Mouse (Mus musculus): ENCODE data around the gene Zbtb42. TPM values are rescaled to one million over a fixed set of nuclear protein-coding genes. Genes with fewer than 3 reads are reported as not detected.
A peak's percentile ranks its signal among the peaks of the same experiment; 100 is the strongest.

The Zbtb42 gene
- polyA plus RNA-seq, 1 experiment: 5.1 TPM

- H3K27ac ChIP-seq (ENCODE audit: control insufficient read depth, insufficient read depth, low read depth, low read length, poor library complexity): peak overlapping the region; percentile 88
- H3K4me1 ChIP-seq (ENCODE audit: control insufficient read depth, insufficient read depth, low read length): peaks cover 6% of the 10 kb centered on the region
- WGBS: 3% methylated on average over 15 of the region's 15 CpGs
- H3K4me3 ChIP-seq (replicated peaks; ENCODE audit: control insufficient read depth, low read depth, low read length): peak overlapping the region; percentile 72
- TF ChIP-seq POLR2A (IDR thresholded peaks at IDR 0.05; ENCODE audit: borderline replicate concordance, control insufficient read depth, low read depth, low read length) (no peak), CTCF (IDR thresholded peaks at IDR 0.05; ENCODE audit: control insufficient read depth, insufficient read depth, low read length) (no peak)
Measured at GRCm38 (mm10) chr12:112688458-112688857, 9.8 kb downstream of the Zbtb42 start.

DNA sequence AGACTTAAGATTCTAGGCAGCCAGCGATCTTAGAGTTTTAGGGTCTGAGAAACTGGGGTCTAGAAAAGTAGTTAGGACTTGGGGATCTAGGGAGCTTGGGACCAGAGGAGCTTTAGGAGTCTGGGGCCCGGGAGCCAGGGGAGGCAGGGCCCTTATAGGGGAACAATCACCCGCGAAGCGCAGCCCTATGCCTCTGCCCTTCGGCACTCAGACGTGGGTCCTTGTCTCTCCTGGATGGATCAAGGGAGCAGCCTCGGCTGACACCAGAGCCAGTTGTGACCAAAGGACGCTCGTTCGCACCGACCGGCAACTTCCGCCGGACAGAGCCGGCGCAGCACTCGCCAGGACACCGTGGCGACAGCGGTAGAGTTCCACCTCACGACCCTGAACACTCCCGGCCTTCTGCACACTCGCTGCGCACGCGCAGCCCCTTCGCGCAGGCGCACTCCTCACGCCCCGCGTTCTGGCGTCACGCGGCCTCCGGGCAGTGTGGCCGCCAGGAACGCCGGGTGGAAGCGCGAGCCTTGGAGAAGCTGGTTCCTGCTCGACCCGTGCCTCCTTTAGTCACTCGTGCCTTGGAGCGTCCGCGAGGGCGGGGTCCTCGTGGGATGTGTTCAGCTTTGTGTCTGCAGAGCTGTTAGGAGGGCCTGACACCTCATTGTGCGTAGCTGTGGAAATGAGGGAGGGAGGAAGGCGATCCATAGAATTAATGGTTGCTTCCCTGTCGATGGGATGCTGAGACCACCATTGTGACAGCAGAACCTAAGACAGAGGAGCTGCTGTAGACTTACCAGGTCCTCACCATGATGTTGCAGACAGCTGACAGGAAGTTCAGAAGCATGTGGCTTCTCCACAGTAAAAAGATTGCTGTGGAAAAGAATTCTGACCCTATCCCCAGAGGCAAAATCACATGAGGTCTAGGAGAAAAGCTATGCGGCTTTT, 14.8 kb downstream of the Zbtb42 start:
- TF ChIP-seq CTCF (IDR thresholded peaks at IDR 0.05; ENCODE audit: control insufficient read depth, insufficient read depth, low read length) (no peak), POLR2A (IDR thresholded peaks at IDR 0.05; ENCODE audit: borderline replicate concordance, control insufficient read depth, low read depth, low read length) (peak; percentile 94)
- H3K4me1 ChIP-seq (ENCODE audit: control insufficient read depth, insufficient read depth, low read length): peaks cover 1% of the 10 kb centered on the region
- peak overlapping the region; percentile 51 for H3K27ac ChIP-seq (ENCODE audit: control insufficient read depth, insufficient read depth, low read depth, low read length, poor library complexity)
- 2% methylated on average over 54 of the region's 54 CpGs for WGBS
- peak overlapping the region; percentile 76 for H3K4me3 ChIP-seq (replicated peaks; ENCODE audit: control insufficient read depth, low read depth, low read length)

DNA sequence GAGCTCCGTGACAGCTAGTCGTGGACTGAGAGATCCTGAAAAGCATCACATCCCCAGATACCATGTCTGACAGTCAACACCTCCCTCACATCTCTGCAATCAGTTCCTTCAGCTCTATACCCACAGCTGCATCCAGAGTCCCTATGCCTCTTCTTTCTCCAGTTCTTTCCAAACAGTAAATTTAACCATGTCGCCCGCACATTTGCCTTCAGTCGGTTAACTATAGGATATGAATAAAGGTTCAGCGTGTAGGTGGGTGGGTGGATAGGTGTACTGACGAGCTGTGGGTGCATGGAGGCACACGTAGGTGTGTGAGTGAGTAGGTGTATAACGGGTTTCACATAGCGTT, 15.5 kb downstream of the Zbtb42 start:
- 69% methylated on average over 10 of the region's 10 CpGs for WGBS
- Histone ChIP-seq H3K4me1 (ENCODE audit: control insufficient read depth, insufficient read depth, low read length) (peaks cover 1% of the 10 kb centered on the region), H3K4me3 (replicated peaks; ENCODE audit: control insufficient read depth, low read depth, low read length) (no peak overlapping the region), H3K27ac (ENCODE audit: control insufficient read depth, insufficient read depth, low read depth, low read length, poor library complexity) (no peak overlapping the region)
- TF ChIP-seq CTCF (IDR thresholded peaks at IDR 0.05; ENCODE audit: control insufficient read depth, insufficient read depth, low read length) (no peak), POLR2A (IDR thresholded peaks at IDR 0.05; ENCODE audit: borderline replicate concordance, control insufficient read depth, low read depth, low read length) (no peak)

DNA sequence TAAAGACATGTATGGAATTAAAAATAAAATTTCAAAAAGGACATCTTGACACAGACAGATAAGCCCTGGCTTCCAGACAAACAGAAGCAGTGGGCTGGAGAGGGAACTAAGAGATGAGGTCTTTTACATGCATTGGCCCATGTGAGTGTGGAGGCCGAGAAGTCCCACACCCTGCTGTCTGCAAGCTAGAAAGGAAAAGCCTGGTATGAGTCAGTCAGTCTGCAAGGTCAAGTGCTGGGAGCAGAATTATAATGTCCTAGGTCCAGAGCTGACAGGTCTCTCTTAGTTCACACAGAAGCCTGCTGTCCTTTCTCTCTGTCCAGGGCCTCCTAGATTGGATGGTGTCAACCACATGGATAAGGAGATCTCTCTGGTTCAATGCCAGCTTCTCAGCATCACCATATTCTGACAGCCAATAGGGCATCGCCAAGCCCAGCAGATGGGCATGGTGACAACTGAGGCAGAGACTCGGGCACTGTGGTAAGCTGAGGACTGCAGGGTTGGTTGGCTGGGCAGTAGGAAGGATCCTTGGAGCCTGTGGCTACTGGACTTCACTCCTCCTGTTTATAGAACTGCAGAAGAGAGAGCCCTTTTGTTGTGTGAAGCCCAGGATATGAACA, 18.3 kb downstream of the Zbtb42 start:
- Histone ChIP-seq H3K27ac (ENCODE audit: control insufficient read depth, insufficient read depth, low read depth, low read length, poor library complexity) (no peak overlapping the region), H3K4me1 (ENCODE audit: control insufficient read depth, insufficient read depth, low read length) (peaks cover 1% of the 10 kb centered on the region), H3K4me3 (replicated peaks; ENCODE audit: control insufficient read depth, low read depth, low read length) (no peak overlapping the region)
- TF ChIP-seq CTCF (IDR thresholded peaks at IDR 0.05; ENCODE audit: control insufficient read depth, insufficient read depth, low read length) (no peak), POLR2A (IDR thresholded peaks at IDR 0.05; ENCODE audit: borderline replicate concordance, control insufficient read depth, low read depth, low read length) (no peak)
- 65% methylated on average over 3 of the region's 3 CpGs for WGBS

DNA sequence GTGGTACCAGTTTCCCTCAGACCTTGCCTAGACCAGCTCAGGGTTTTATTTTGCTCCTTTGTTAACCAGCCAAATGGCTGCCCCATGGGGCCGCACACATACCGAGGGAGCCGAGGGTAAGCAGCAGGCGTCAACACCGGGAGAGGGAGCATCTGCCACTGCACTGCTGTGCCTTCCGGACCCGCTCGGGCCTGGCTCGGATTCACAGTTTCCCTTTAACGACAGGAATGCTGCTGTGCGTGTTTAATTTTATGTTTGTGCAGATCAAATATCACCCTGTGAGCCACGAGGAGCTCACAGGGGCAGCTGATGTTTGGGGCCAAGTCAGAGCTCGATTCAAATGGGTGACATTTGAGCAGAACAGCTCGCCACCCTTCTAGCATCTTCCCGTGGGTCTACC, 21.9 kb downstream of the Zbtb42 start:
- no peaks in the 10 kb centered on the region for H3K4me1 ChIP-seq (ENCODE audit: control insufficient read depth, insufficient read depth, low read length)
- no peak overlapping the region for H3K27ac ChIP-seq (ENCODE audit: control insufficient read depth, insufficient read depth, low read depth, low read length, poor library complexity)
- H3K4me3 ChIP-seq (replicated peaks; ENCODE audit: control insufficient read depth, low read depth, low read length): no peak overlapping the region
- WGBS: 47% methylated on average over 15 of the region's 15 CpGs
- TF ChIP-seq CTCF (IDR thresholded peaks at IDR 0.05; ENCODE audit: control insufficient read depth, insufficient read depth, low read length) (no peak), POLR2A (IDR thresholded peaks at IDR 0.05; ENCODE audit: borderline replicate concordance, control insufficient read depth, low read depth, low read length) (no peak)

GRCm38 (mm10) chr12:112702374-112703320, 24.0 kb downstream of the Zbtb42 start:
- WGBS: 27% methylated on average over 6 of the region's 6 CpGs
- H3K4me3 ChIP-seq (replicated peaks; ENCODE audit: control insufficient read depth, low read depth, low read length): no peak overlapping the region
- no peak for TF ChIP-seq CTCF (IDR thresholded peaks at IDR 0.05; ENCODE audit: control insufficient read depth, insufficient read depth, low read length)
- TF ChIP-seq POLR2A (IDR thresholded peaks at IDR 0.05; ENCODE audit: borderline replicate concordance, control insufficient read depth, low read depth, low read length): no peak
- no peak overlapping the region for H3K27ac ChIP-seq (ENCODE audit: control insufficient read depth, insufficient read depth, low read depth, low read length, poor library complexity)
- no peaks in the 10 kb centered on the region; the same call in 1 of the 2 replicates for H3K4me1 ChIP-seq (ENCODE audit: control insufficient read depth, insufficient read depth, low read length)

DNA sequence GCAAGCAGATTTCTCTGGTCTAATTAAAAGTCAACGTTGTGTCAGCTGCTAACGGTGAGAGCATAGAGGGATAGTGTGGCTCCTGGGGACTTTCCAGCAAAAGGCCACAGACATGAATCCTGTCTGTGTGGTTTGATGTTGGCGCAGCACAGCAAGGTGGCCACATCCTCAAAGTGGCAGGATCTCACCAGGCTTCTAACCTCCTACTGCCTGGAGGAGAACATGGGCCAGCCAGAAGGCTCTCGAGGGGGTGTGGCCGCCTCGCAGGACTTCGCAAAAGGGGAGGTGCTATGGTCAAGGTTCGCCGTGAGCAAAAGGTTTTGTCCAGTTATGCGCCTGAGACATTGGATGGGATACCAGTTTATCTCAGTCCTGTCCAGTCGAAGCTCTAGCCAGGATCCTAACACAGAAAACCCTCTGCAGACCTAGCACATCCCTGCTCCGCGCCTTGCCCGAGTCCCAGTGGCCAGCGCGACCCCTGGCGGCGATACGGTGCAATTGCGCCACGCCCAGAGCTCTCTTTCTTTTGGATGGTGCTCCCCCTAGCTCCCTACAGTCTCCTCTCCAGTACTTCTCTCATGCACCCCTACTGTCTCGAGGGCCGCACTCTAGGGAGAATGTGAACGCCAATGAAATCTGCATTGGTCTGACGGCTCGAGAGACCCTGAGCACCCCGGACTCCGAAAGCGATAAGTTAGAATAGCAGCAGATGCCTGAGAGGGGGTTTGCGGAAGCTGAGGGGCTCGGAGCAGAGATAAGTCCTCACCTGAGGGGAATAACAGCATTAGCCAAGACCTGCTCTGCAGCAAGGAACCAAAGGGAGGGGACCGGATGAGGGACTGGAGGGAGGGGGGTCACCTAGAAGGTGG, 28.3 kb downstream of the Zbtb42 start:
- WGBS: 10% methylated on average over 32 of the region's 32 CpGs
- no peak for TF ChIP-seq POLR2A (IDR thresholded peaks at IDR 0.05; ENCODE audit: borderline replicate concordance, control insufficient read depth, low read depth, low read length)
- peak; percentile 99 for TF ChIP-seq CTCF (IDR thresholded peaks at IDR 0.05; ENCODE audit: control insufficient read depth, insufficient read depth, low read length)
- Histone ChIP-seq H3K27ac (ENCODE audit: control insufficient read depth, insufficient read depth, low read depth, low read length, poor library complexity) (no peak overlapping the region), H3K4me3 (replicated peaks; ENCODE audit: control insufficient read depth, low read depth, low read length) (peak overlapping the region; percentile 9), H3K4me1 (ENCODE audit: control insufficient read depth, insufficient read depth, low read length) (no peaks in the 10 kb centered on the region; the same call in 1 of the 2 replicates)

All from bone marrow, adult 2 months (tissue).